Mouse (Mus musculus): ENCODE measurements around the gene Abcc12. TPM values are rescaled to one million over a fixed set of nuclear protein-coding genes. Genes with fewer than 3 reads are reported as not detected.

The Abcc12 gene
- polyA plus RNA-seq, 1 experiment, result not detected

DNA sequence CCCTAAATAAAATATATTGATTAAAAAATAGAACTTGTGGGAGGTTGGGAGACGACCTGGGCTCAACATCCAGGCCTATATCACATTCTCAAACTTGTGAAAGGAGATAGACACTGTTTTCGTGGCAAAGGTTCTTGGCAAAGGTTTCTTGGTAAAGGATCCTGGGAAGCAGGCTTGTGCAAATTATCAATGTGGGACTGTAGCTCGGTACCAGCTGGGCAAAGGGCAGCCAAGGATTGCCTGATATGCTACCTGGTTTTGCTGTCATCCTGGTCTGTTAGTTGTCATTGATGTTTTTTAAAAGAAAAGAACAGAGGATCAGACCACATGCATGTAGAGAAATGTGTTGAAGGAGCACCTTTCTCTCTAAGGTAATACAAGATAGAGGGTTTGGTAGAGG lies 19.8 kb upstream of the Abcc12 start:
- Histone ChIP-seq H3K27ac (ENCODE audit: insufficient read depth, low read depth, low read length) (no peak overlapping the region), H3K4me1 (ENCODE audit: control insufficient read depth, insufficient read depth, low read length) (no peaks in the 10 kb centered on the region), H3K4me3 (ENCODE audit: insufficient read depth, low read length) (no peak overlapping the region)
- TF ChIP-seq POLR2A (IDR thresholded peaks at IDR 0.05; ENCODE audit: borderline replicate concordance, low read depth, low read length), result no peak
- TF ChIP-seq CTCF (IDR thresholded peaks at IDR 0.05; ENCODE audit: low read depth, low read length), result no peak

DNA sequence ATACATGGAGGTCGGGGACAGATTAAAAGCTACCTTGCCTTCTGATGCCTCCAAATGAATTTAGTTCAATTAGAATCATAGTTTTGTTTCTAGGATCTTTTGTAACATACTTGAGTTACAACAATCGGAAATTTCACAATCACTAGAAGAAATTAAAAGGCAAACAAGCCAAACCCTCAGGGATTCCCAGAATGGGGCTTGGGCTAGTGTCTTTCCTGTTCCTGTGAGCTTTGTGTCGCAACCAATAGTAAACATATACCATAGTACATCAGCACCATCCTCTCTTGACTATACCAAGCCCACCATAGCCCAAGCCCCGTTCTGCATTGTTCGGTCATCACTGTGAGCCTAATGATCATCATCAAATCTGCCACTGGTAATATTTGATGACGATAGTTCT lies 18.8 kb upstream of the Abcc12 start:
- H3K27ac ChIP-seq (ENCODE audit: insufficient read depth, low read depth, low read length), result no peak overlapping the region
- TF ChIP-seq CTCF (IDR thresholded peaks at IDR 0.05; ENCODE audit: low read depth, low read length) (no peak), POLR2A (IDR thresholded peaks at IDR 0.05; ENCODE audit: borderline replicate concordance, low read depth, low read length) (no peak)
- H3K4me1 ChIP-seq (ENCODE audit: control insufficient read depth, insufficient read depth, low read length), result no peaks in the 10 kb centered on the region
- no peak overlapping the region for H3K4me3 ChIP-seq (ENCODE audit: insufficient read depth, low read length)

DNA sequence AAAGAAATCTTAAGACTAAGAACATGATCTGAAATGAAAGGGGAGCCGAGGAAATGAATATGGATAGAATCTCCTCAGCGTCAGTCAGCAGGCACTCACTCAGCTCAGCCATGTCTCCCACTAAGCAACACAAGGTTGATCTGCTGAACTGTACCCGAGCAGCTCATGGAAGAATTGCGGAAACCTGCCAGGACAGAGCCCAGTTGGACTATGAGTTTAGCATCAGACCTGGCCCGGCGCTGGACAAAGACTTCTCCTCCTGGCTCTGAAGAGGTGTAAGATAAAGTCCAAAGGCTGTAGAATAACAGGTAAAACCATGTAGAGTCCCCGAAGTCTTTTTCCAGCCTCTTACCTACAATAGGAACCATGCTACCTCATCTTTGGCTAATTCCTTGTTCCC lies 17.2 kb upstream of the Abcc12 start:
- no peak for TF ChIP-seq CTCF (IDR thresholded peaks at IDR 0.05; ENCODE audit: low read depth, low read length)
- TF ChIP-seq POLR2A (IDR thresholded peaks at IDR 0.05; ENCODE audit: borderline replicate concordance, low read depth, low read length), result no peak
- no peak overlapping the region for H3K27ac ChIP-seq (ENCODE audit: insufficient read depth, low read depth, low read length)
- H3K4me1 ChIP-seq (ENCODE audit: control insufficient read depth, insufficient read depth, low read length), result no peaks in the 10 kb centered on the region
- no peak overlapping the region for H3K4me3 ChIP-seq (ENCODE audit: insufficient read depth, low read length)

DNA sequence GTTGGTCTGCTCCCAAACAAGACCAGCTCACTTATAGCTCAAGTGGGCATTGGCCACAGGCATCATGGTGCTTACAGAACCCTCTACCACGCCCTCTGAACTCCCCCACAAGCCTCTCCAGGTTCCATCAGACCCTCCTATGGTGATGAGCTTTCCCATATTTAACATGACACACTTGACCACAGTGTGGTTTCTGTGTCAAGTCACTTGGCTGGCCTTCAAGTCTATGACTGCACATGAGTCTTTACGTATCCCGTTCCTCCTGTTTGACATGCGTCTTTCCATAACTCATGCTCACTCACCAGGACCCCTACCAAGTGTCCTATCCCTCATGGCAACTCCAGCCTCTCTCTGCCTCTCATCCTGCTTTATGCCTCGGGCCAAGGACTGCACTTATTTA lies 15.2 kb upstream of the Abcc12 start:
- Histone ChIP-seq H3K4me1 (ENCODE audit: control insufficient read depth, insufficient read depth, low read length) (no peaks in the 10 kb centered on the region), H3K4me3 (ENCODE audit: insufficient read depth, low read length) (no peak overlapping the region), H3K27ac (ENCODE audit: insufficient read depth, low read depth, low read length) (no peak overlapping the region)
- TF ChIP-seq POLR2A (IDR thresholded peaks at IDR 0.05; ENCODE audit: borderline replicate concordance, low read depth, low read length) (no peak), CTCF (IDR thresholded peaks at IDR 0.05; ENCODE audit: low read depth, low read length) (no peak)

DNA sequence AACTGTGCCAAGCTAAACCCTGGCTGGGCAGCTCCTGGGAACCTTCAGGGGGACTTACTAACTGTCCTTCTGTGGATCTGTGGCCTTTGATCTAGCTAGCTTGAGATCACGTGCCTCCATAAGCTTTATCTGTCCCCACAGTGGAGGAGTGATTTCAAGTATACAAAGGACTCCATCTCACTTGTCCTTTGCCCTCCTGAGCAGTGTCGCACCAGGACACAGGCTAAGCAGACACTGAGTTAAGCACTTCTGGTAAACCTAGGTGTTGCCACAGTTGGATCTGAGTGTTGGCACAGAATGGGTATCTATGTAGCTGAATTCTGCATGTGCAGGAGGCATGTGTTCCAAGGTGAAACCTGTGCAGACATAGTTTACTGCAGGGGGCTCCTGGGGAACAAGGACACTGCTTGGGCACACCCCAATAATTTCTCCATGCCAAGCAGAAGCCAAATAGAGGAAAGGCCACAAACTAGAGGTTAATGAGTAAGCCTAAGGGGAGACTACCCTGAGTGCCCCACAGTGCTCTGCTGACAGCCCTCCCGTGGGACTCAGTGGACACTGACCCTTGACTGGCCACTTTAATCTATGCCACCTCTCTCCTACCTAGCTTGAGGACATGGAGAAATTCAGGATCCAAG lies 13.8 kb upstream of the Abcc12 start:
- Histone ChIP-seq H3K27ac (ENCODE audit: insufficient read depth, low read depth, low read length) (no peak overlapping the region), H3K4me3 (ENCODE audit: insufficient read depth, low read length) (no peak overlapping the region), H3K4me1 (ENCODE audit: control insufficient read depth, insufficient read depth, low read length) (no peaks in the 10 kb centered on the region)
- TF ChIP-seq POLR2A (IDR thresholded peaks at IDR 0.05; ENCODE audit: borderline replicate concordance, low read depth, low read length), result no peak
- TF ChIP-seq CTCF (IDR thresholded peaks at IDR 0.05; ENCODE audit: low read depth, low read length), result no peak

DNA sequence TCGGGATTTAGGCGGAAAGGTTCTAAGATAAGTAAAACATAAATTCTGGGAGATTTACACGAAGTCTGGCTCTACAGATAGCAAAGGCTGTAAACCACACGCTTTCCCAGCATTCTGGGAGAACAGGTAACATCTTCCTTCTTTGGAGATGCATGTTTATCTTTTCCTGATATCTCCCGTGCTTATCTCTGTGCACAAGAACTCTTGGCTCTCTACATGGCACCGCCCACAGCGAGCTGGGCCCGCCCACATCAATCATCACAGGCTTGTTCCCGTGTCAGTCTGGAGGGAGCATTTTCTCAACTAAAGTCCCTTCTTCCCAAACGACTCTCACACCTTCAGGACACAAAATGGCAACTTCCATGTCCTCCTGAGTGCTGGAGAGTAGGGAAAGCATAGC lies 12.6 kb upstream of the Abcc12 start:
- TF ChIP-seq CTCF (IDR thresholded peaks at IDR 0.05; ENCODE audit: low read depth, low read length) (no peak), POLR2A (IDR thresholded peaks at IDR 0.05; ENCODE audit: borderline replicate concordance, low read depth, low read length) (no peak)
- no peaks in the 10 kb centered on the region for H3K4me1 ChIP-seq (ENCODE audit: control insufficient read depth, insufficient read depth, low read length)
- H3K4me3 ChIP-seq (ENCODE audit: insufficient read depth, low read length), result no peak overlapping the region
- H3K27ac ChIP-seq (ENCODE audit: insufficient read depth, low read depth, low read length), result no peak overlapping the region

DNA sequence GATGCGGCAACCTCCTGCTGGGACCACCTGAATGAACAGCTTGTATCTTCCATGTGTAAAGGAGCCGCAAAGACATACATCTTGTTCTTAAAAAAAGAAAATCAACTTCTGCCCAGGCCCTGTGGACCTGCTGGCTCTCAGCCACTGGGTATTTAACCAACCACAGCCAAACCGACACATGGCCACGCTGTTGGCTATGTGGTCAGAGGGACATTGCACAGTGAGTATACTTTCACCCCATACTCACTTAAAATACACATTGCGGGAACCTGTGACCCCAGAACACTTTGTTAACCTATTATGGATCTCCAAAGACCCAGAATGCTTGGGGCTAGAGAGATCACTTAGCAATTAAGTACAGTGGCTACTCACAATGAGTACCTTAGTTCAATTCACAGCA lies 7.9 kb upstream of the Abcc12 start:
- no peak overlapping the region for H3K4me3 ChIP-seq (ENCODE audit: insufficient read depth, low read length)
- TF ChIP-seq CTCF (IDR thresholded peaks at IDR 0.05; ENCODE audit: low read depth, low read length) (no peak), POLR2A (IDR thresholded peaks at IDR 0.05; ENCODE audit: borderline replicate concordance, low read depth, low read length) (no peak)
- H3K27ac ChIP-seq (ENCODE audit: insufficient read depth, low read depth, low read length), result no peak overlapping the region
- H3K4me1 ChIP-seq (ENCODE audit: control insufficient read depth, insufficient read depth, low read length), result no peaks in the 10 kb centered on the region

DNA sequence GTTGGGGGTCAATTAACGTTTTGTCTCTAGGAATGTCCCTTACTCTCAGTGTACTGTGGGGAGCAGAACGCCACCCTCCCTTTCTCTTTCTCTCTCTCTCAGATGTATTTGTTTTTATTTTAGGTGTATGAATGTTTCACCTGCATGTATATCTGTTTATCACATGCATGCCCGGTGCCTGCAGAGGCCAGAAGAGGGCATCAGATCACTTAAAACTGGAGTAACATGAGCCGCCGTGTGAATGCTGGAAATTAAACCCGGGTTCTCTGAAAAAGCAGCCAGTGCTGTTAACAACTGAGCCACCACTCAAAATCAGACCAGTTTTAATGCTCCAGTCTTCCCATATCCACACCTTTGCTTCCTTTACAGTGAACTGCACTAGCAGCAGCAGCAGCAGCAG lies 6.2 kb upstream of the Abcc12 start:
- Histone ChIP-seq H3K4me3 (ENCODE audit: insufficient read depth, low read length) (no peak overlapping the region), H3K27ac (ENCODE audit: insufficient read depth, low read depth, low read length) (no peak overlapping the region), H3K4me1 (ENCODE audit: control insufficient read depth, insufficient read depth, low read length) (no peaks in the 10 kb centered on the region)
- TF ChIP-seq POLR2A (IDR thresholded peaks at IDR 0.05; ENCODE audit: borderline replicate concordance, low read depth, low read length), result no peak
- no peak for TF ChIP-seq CTCF (IDR thresholded peaks at IDR 0.05; ENCODE audit: low read depth, low read length)

DNA sequence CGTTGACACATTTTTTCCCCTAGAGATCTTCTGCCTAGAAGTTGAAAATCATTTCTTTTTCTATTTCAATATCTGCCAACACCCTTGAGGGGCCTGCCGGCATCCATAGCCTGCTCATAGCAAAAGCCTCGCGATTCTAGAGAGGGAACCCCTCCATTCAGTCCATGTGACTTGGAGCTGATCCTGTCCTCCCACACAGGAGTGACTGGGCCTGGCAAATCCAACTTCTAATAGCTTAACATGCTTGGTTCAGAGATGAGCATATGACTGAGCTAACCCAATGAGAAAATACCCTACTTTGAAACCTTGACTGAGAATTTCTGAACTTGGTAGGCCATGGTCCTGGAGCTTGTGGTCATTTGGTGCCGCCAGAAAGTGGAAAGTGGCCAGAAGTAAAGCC lies 5.6 kb upstream of the Abcc12 start:
- H3K4me1 ChIP-seq (ENCODE audit: control insufficient read depth, insufficient read depth, low read length), result no peaks in the 10 kb centered on the region
- no peak overlapping the region for H3K27ac ChIP-seq (ENCODE audit: insufficient read depth, low read depth, low read length)
- TF ChIP-seq POLR2A (IDR thresholded peaks at IDR 0.05; ENCODE audit: borderline replicate concordance, low read depth, low read length), result no peak
- no peak for TF ChIP-seq CTCF (IDR thresholded peaks at IDR 0.05; ENCODE audit: low read depth, low read length)
- H3K4me3 ChIP-seq (ENCODE audit: insufficient read depth, low read length), result no peak overlapping the region

DNA sequence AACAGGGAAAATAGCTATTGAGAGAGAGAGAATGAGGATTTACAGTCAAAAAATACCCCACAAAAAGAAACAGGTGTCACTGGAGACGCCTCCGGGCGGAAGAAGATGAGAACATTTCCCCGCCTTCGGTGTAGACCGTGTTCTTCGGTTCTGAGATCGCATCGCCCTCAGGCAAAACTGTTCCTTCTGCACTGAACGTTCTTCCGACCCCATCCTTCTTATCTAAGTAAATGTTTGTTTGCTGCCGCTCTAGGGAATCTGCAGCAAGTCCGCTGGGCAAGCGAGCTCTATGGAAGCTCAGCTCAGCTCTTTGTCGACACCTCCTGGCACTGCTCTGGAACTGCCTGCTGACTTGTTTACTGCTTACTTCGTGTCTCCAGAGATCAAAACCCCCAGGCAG lies 5.0 kb upstream of the Abcc12 start:
- peak overlapping the region; percentile 58 for H3K4me3 ChIP-seq (ENCODE audit: insufficient read depth, low read length)
- H3K27ac ChIP-seq (ENCODE audit: insufficient read depth, low read depth, low read length), result no peak overlapping the region
- peak; percentile 62; the same call in 1 of the 2 replicates for TF ChIP-seq CTCF (IDR thresholded peaks at IDR 0.05; ENCODE audit: low read depth, low read length)
- no peak for TF ChIP-seq POLR2A (IDR thresholded peaks at IDR 0.05; ENCODE audit: borderline replicate concordance, low read depth, low read length)
- no peaks in the 10 kb centered on the region for H3K4me1 ChIP-seq (ENCODE audit: control insufficient read depth, insufficient read depth, low read length)

DNA sequence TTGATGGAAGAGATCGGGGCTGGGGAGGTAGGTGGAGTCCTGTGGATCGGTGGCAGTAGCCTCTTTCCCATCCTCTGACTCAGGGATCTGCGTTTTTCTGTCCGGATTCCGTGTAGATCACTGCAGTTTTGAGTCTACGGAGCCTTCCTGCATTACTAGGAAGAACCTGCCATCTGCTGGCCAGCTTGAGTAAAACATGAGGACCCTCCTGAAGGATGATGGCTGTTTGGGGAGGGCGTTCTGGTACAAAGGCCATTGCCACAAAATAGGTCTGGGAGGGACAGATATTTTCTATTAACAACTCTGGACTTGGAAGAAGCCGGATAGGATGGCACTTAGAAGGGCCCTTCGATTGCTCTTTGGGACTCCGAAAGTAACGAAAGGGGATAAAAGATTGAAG lies 4.6 kb upstream of the Abcc12 start:
- Histone ChIP-seq H3K27ac (ENCODE audit: insufficient read depth, low read depth, low read length) (no peak overlapping the region), H3K4me1 (ENCODE audit: control insufficient read depth, insufficient read depth, low read length) (no peaks in the 10 kb centered on the region), H3K4me3 (ENCODE audit: insufficient read depth, low read length) (peak overlapping the region; percentile 58; the same call in 1 of the 2 replicates)
- peak; percentile 67 for TF ChIP-seq CTCF (IDR thresholded peaks at IDR 0.05; ENCODE audit: low read depth, low read length)
- no peak for TF ChIP-seq POLR2A (IDR thresholded peaks at IDR 0.05; ENCODE audit: borderline replicate concordance, low read depth, low read length)
